Mouse (Mus musculus) hindbrain, embryonic 13.5 days (tissue): Measurements from ENCODE around the gene Lcn9. TPM values are rescaled to one million over a fixed set of nuclear protein-coding genes. Genes with fewer than 3 reads are reported as not detected.
A peak's percentile ranks its signal among the peaks of the same experiment; 100 is the strongest.
"Not testable (repeated sequence)": the region's sequence is repeated elsewhere in the genome, so short reads cannot be mapped to it uniquely, and the experiment has no call there.

ENCODE experiments used
- ATAC-seq: fragments of 200-750 bp; cut with Nextera tagmentation; 2 replicates; pipeline ENCODE4 v1.8.0; 2017; ENCODE audit warnings: moderate TSS enrichment; ENCODE audit not compliant: low FRiP score
- H3K27ac ChIP-seq: fragments of 300-500 bp; sonication (generic); 2 replicates; pipeline ENCODE4 v1.5.1; 2015; ENCODE audit warnings: inconsistent platforms, mild to moderate bottlenecking, moderate library complexity
- H3K27me3 ChIP-seq: fragments of 300-500 bp; sonication (generic); 2 replicates; pipeline ENCODE4 v1.6.1; 2015; ENCODE audit warnings: mild to moderate bottlenecking, inconsistent platforms
- H3K36me3 ChIP-seq: fragments of 300-500 bp; sonication (generic); 2 replicates; pipeline ENCODE4 v1.6.1; 2015; ENCODE audit warnings: mild to moderate bottlenecking, inconsistent platforms
- H3K4me1 ChIP-seq: fragments of 300-500 bp; sonication (generic); replicated peaks from 2 replicates; pipeline ENCODE4 v1.6.1; 2015; ENCODE audit warnings: inconsistent platforms
- H3K4me2 ChIP-seq: fragments of 300-500 bp; sonication (generic); 2 replicates; pipeline ENCODE4 v1.6.1; 2015; ENCODE audit warnings: inconsistent platforms, mild to moderate bottlenecking, moderate library complexity
- H3K4me3 ChIP-seq: fragments of 300-500 bp; sonication (generic); 2 replicates; pipeline ENCODE4 v1.5.1; 2015; ENCODE audit warnings: mild to moderate bottlenecking, inconsistent platforms
- H3K9ac ChIP-seq: fragments of 300-500 bp; sonication (generic); 2 replicates; pipeline ENCODE4 v1.6.1; 2015; ENCODE audit warnings: mild to moderate bottlenecking, inconsistent platforms
- H3K9me3 ChIP-seq: fragments of 300-500 bp; sonication (generic); 2 replicates; pipeline ENCODE4 v1.6.1; 2016; ENCODE audit warnings: inconsistent platforms
- WGBS: fragments of 180-500 bp; shearing (Covaris S2); methylation state at CpG from one replicate; pipeline ENCODE4 v1.1.7; 2015; 5-methylcytosine and 5-hydroxymethylcytosine counted together
- polyA plus RNA-seq: library from polyadenylated mRNA; unstranded; fragments of >200 nt; fragmentation: Nextera tagmentation; extraction: Ambion mirVana; gene quantifications from 2 replicates; pipeline ENCODE4 v1.2.1, GENCODE M21; 2015

Gene Lcn9
- polyA plus RNA-seq, 1 experiment from 2014 or later: not detected

DNA sequence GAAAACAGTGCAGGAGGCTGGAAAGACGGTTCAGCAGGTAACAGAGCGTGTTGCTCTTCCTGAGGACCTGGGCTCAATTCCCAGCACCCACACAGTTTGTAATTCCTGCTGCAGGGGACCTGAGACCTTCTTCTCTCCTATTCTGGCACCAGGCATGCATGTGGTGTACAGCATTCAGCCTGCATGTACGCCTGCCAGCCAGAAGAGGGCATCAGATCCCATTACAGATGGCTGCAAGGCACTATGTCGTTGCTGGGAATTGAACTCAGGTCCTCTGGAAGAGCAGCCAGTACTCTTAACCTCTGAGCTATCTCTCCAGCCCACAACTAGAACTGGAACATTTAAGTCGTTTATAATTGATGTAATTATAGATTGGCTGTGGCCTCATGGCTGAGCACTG is 9.6 kb upstream of the Lcn9 start:
- ATAC-seq: no peak

DNA sequence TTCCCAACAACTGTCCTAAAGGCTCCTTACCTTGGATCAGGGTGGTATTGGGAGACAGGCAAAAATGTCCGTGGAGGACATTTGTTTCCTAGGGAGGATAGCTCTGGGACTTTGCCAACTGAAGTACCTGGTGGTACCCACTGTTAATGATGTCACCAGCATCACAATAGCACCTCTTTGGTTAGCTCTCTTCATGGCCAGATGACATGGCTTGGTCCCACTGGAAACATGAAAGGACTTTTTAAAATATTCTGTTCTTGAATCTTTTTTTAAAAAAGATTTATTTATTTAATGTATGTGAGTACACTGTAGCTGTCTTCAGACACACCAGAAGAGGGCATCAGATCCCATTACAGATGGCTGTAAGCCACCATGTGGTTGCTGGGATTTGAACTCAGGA is 7.2 kb upstream of the Lcn9 start, which contains the start of gene Glt6d1:
Glt6d1 (minus strand) TSS at position 101 of the 400 bp plus-strand sequence.
- H3K9ac ChIP-seq, H3K36me3 ChIP-seq, H3K27ac ChIP-seq, H3K9me3 ChIP-seq, H3K27me3 ChIP-seq, H3K4me2 ChIP-seq, H3K4me1 ChIP-seq, H3K4me3 ChIP-seq, ATAC-seq: not testable (repeated sequence)
- 82% methylated on average over 1 of the region's 1 CpGs for WGBS

More for the DNA sequence above, 9.6 kb upstream of the Lcn9 start:
- Histone ChIP-seq H3K9me3 (no peaks in the 10 kb centered on the region), H3K4me2 (no peak overlapping the region), H3K27me3 (no peaks in the 10 kb centered on the region), H3K4me3 (no peak overlapping the region), H3K36me3 (no peaks in the 10 kb centered on the region), H3K9ac (no peak overlapping the region), H3K27ac (no peak overlapping the region), H3K4me1 (no peaks in the 10 kb centered on the region)
- WGBS: 85% methylated on average over 5 of the region's 5 CpGs

DNA sequence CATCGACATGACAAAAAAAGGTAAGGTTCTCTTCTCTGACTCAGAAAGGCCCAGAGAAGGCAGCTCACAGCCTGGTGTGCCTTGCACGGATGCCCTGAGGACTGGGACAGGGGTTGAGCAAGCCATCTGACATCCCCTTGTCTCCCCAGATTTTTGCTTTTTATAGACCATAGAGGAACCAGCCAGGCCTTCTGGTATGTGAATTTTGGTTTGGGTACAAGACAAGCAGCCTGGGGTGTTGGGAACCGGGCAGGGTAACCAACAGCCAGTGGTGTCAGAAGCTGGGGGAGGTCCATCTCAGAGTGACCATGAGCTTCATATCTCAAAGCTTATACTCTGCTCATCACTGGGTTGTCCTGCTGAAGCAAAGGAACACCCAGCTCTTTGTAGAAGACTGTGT is 1.8 kb downstream of the Lcn9 start:
- Histone ChIP-seq H3K9ac (no peak overlapping the region), H3K27ac (no peak overlapping the region), H3K27me3 (no peaks in the 10 kb centered on the region), H3K4me1 (no peaks in the 10 kb centered on the region), H3K4me3 (no peak overlapping the region), H3K4me2 (no peak overlapping the region), H3K9me3 (no peaks in the 10 kb centered on the region), H3K36me3 (no peaks in the 10 kb centered on the region)
- ATAC-seq: no peak
- 87% methylated on average over 3 of the region's 3 CpGs for WGBS

DNA sequence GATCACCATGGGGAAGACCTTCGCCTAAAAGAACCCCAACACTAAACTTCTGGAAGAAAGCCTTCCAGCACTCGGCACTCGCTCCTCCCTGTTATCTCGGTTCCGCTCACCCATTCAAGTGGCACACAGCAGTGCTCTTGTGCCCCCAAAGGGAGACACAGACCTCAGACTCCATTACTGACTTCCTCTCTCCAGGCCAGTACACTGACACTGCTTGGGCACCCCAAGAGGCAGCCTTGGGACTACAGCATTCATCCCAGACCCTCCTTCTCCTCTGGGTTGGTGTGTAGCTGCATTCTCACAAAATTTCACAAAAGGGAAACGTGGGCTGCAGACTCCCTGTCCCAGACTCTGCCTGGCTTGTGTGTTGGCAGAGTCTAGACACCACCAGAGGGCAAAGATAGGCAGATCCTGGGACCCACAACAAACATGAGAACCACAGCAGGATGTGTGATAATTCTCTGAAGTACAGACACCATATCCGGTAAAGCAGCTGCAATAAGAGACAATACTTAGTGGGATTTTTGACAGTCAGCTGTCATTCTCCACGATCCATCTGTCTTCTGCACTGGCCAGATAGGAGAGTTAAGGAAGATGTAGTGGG is 5.5 kb downstream of the Lcn9 start:
- H3K4me1 ChIP-seq: no peaks in the 10 kb centered on the region
- no peak overlapping the region for H3K9ac ChIP-seq
- H3K27ac ChIP-seq: no peak overlapping the region
- no peaks in the 10 kb centered on the region for H3K9me3 ChIP-seq
- no peaks in the 10 kb centered on the region for H3K36me3 ChIP-seq
- 83% methylated on average over 8 of the region's 8 CpGs for WGBS
- H3K4me3 ChIP-seq: no peak overlapping the region
- no peak overlapping the region for H3K4me2 ChIP-seq
- no peaks in the 10 kb centered on the region for H3K27me3 ChIP-seq
- ATAC-seq: no peak

DNA sequence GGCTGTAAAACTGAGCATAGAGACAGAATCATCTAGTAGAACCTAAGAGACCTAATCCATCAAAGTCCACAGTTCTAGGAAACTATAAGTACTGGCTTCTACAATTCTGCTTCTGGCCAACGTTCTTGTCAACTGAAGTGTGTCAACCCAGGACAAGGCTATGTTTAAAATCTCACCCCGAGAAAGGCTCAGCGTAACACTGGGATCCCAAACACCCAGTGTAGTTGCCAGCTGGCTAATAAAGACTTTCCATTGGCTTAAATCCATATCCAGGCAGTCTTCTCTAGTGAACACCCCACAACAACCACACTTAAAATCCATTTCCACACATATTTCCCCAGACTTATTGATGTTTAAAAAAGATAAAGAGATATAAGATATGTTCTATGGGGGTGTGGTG is 7.8 kb downstream of the Lcn9 start:
- Histone ChIP-seq H3K36me3 (no peaks in the 10 kb centered on the region), H3K9me3 (no peaks in the 10 kb centered on the region), H3K4me1 (no peaks in the 10 kb centered on the region), H3K27me3 (no peaks in the 10 kb centered on the region), H3K27ac (no peak overlapping the region), H3K4me2 (no peak overlapping the region), H3K4me3 (no peak overlapping the region), H3K9ac (no peak overlapping the region)
- WGBS: 100% methylated on average over 3 of the region's 3 CpGs
- no peak for ATAC-seq

DNA sequence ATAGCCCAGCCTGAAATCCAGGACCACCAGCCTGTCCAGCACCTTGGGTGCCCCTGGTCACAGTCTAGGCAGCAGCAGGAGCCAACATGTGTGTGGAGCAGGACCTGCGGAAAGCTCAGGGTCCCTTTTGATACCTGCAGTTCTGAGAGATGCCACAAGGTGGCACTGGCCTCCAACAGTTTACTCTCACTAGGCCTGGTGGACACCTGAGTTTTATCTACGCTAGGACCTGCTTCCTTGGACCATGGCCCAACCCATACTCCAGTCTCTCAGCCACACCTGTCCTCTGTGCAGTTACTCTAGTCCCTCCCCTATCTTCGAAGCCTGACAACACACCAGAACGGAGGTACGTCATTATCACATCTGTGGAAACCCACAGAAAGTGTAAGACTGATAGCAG is 13.3 kb downstream of the Lcn9 start:
- Histone ChIP-seq H3K4me1 (no peaks in the 10 kb centered on the region), H3K27ac (no peak overlapping the region), H3K4me3 (no peak overlapping the region), H3K36me3 (no peaks in the 10 kb centered on the region), H3K9me3 (no peaks in the 10 kb centered on the region), H3K4me2 (no peak overlapping the region), H3K9ac (no peak overlapping the region), H3K27me3 (no peaks in the 10 kb centered on the region)
- 50% methylated on average over 5 of the region's 5 CpGs for WGBS
- ATAC-seq: peak; percentile 73; the same call in 1 of the 2 replicates

DNA sequence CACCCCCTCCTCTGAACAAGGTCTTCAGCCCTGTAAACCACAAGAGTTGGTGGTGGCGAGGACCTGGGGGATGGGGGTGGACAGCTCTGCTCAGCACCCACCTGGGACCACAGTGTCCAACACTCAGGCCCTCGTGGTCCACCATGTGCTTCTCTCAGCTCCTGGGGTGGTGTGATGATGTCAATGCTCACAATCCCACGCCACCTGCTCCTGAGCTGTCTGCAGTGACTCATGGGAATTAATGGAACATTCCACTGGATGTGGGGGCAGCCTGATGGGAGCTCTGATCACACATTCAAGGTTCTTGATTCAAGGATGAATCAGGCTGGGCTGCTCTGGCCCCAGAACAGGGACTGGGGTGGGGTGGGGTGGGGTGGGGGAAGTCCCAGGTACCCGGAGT is 19.2 kb downstream of the Lcn9 start:
- ATAC-seq: no peak
- Histone ChIP-seq H3K36me3 (no peaks in the 10 kb centered on the region), H3K9me3 (no peaks in the 10 kb centered on the region), H3K27ac (no peak overlapping the region), H3K4me3 (no peak overlapping the region), H3K4me1 (no peaks in the 10 kb centered on the region), H3K27me3 (no peaks in the 10 kb centered on the region), H3K9ac (no peak overlapping the region), H3K4me2 (no peak overlapping the region)
- 73% methylated on average over 4 of the region's 4 CpGs for WGBS

DNA sequence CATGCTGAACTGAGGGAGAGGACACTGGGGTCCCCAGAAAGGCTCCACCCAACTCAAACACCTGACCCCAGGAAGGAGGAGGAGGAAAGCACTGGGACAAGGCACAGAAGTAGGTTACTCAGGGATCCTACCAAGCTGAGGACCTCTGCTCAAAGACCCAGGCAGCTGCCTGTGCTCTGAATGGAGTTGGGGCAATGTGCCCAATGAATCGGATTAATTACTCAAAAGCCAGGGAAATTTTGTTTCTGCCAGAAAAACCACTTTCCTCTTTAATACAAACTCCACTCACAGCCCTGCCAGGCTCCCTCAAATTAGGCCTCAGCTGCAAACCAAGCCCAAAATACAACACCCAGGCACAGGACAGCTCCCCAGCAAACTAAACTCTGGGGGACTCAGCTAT is 19.8 kb downstream of the Lcn9 start:
- Histone ChIP-seq H3K27me3 (no peaks in the 10 kb centered on the region), H3K4me1 (no peaks in the 10 kb centered on the region), H3K4me2 (no peak overlapping the region), H3K4me3 (no peak overlapping the region), H3K9ac (no peak overlapping the region), H3K36me3 (no peaks in the 10 kb centered on the region), H3K27ac (no peak overlapping the region), H3K9me3 (no peaks in the 10 kb centered on the region)
- 70% methylated on average over 1 of the region's 1 CpGs for WGBS
- no peak for ATAC-seq

DNA sequence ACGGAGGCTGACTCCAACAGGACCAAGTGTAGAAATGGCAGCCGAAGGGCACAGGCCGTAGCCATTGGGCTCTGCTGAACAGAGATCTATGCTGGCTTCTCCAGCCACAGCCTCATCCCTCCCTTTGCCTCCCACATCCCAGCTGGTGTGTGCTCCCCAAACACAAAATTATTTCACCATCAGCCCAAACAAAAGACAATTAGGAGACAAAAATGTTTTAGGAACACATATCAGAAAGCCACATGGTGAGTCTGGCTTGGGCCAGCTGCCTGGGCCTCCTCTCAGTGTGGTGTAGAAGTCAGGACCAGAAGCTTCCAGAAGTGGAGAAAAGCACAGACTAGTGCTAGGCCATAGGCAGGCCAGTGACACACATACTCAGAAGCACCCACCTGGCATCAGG is 21.1 kb downstream of the Lcn9 start:
- 85% methylated on average over 3 of the region's 3 CpGs for WGBS
- no peak overlapping the region for H3K27ac ChIP-seq
- no peak overlapping the region for H3K4me2 ChIP-seq
- H3K9ac ChIP-seq: no peak overlapping the region
- no peak for ATAC-seq
- no peaks in the 10 kb centered on the region for H3K4me1 ChIP-seq
- no peak overlapping the region for H3K4me3 ChIP-seq
- H3K9me3 ChIP-seq: no peaks in the 10 kb centered on the region
- no peaks in the 10 kb centered on the region for H3K36me3 ChIP-seq
- no peaks in the 10 kb centered on the region for H3K27me3 ChIP-seq

DNA sequence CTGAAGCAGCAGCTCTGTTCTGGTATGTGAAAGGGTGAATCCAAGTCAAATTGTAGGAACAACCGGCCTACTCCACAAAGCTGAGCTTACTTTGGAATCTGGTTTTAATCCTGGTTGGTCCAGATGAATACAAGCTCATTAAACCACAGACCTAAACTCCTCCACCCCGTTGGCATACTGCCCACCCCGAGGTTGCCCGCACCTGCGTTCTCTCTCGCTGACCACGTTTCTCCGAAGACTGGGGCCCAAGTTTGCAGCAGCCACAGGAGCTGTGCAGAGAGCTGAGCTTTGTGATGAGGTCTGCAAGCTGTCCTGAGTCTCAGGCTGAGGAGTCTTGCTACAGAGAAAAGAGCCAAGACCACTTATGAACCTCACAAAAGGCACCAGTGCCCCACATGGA is 23.6 kb downstream of the Lcn9 start:
- H3K9ac ChIP-seq: no peak overlapping the region
- no peaks in the 10 kb centered on the region for H3K27me3 ChIP-seq
- H3K27ac ChIP-seq: no peak overlapping the region
- WGBS: 87% methylated on average over 8 of the region's 8 CpGs
- H3K4me1 ChIP-seq: no peaks in the 10 kb centered on the region; the same call in 1 of the 2 replicates
- ATAC-seq: no peak
- no peak overlapping the region for H3K4me3 ChIP-seq
- no peaks in the 10 kb centered on the region for H3K9me3 ChIP-seq
- H3K4me2 ChIP-seq: no peak overlapping the region
- H3K36me3 ChIP-seq: no peaks in the 10 kb centered on the region

DNA sequence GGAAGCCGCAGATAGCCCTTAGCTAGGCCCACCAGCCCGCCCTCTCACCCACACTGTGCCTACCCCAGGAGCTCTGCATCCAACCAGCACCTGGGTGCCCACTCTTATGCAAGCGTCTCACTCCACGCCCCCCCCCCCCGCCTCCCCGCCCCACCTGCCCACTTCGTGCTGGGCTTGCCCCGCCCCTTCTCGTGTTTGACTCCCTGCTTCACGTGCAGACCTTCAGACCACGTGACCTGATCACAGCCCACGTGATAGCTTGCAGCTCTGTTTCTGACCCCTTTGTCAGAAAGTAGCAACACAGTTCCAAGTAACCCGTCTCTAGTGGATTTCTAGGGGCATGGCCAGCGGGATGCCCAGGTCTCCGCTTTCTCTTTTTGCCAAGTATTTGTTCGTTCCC is 24.3 kb downstream of the Lcn9 start, which contains the start of gene Sohlh1:
Sohlh1 (minus strand) TSS at position 23 of the 400 bp plus-strand sequence.
- H3K27ac ChIP-seq: no peak within 1 kb of the TSS
- H3K9me3 ChIP-seq: no peaks in the 10 kb centered on the region
- no peak for ATAC-seq
- no peak within 1 kb of the TSS for H3K4me3 ChIP-seq
- no peaks in the 10 kb centered on the region for H3K27me3 ChIP-seq
- no peaks in the 10 kb centered on the region; the same call in 1 of the 2 replicates for H3K4me1 ChIP-seq
- no peak within 1 kb of the TSS for H3K4me2 ChIP-seq
- H3K36me3 ChIP-seq: no peaks in the 10 kb centered on the region
- WGBS: 86% methylated on average over 15 of the region's 16 CpGs
- H3K9ac ChIP-seq: no peak within 1 kb of the TSS

DNA sequence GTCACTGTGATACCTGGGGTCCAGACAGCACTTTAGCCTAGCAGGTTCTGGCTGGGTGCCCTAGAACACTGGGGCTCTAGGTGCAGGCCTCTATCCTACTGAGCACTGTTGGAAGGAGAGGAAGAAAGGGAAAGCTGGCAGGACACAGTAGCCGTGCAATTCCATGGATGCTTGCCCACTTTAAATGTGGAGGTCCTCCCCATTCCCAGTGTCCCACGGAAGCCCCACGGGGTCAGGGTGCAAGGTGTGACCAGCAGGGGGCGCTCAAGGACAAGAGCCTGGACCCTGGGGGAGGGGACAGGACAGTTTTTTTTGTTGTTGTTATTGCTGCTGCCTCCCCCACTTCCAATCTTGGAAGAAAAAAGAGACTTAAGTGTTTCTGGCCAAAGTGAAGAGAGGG is 27.4 kb downstream of the Lcn9 start:
- H3K27me3 ChIP-seq: no peaks in the 10 kb centered on the region
- no peak overlapping the region for H3K4me2 ChIP-seq
- no peak overlapping the region for H3K9ac ChIP-seq
- 12% methylated on average over 4 of the region's 4 CpGs for WGBS
- no peak overlapping the region for H3K27ac ChIP-seq
- H3K4me3 ChIP-seq: no peak overlapping the region
- no peaks in the 10 kb centered on the region for H3K9me3 ChIP-seq
- no peaks in the 10 kb centered on the region; the same call in 1 of the 2 replicates for H3K4me1 ChIP-seq
- no peak for ATAC-seq
- no peaks in the 10 kb centered on the region for H3K36me3 ChIP-seq

DNA sequence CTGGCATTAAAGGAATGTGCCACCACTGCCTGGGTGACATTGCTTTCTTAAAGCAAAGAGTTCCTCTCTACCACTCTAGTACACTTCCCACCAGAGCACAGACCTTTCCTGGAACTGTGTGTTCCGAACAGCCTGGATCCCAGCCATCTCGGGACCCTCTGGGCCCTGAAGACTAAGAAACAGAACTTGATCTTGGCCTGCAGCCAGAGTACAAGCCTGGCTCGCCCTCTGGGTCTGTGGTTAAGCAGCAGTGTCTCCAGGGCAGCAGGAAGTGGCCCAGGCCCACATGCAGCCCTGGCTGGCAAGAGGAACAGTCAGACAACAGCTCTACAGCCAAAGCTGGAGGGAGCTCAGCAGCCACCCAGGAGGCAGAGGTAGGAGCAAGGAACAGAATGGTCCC is 29.7 kb downstream of the Lcn9 start:
- Histone ChIP-seq H3K9me3 (no peaks in the 10 kb centered on the region), H3K9ac (no peak overlapping the region), H3K27ac (no peak overlapping the region; the same call in 1 of the 2 replicates), H3K36me3 (no peaks in the 10 kb centered on the region), H3K4me2 (no peak overlapping the region), H3K4me1 (no peaks in the 10 kb centered on the region; the same call in 1 of the 2 replicates), H3K27me3 (no peaks in the 10 kb centered on the region), H3K4me3 (no peak overlapping the region)
- 57% methylated on average over 3 of the region's 3 CpGs for WGBS
- ATAC-seq: no peak
